Mouse (Mus musculus) layer of hippocampus, adult 11-12 months (tissue): Measurements from ENCODE around the gene Ssc5d.
A peak's percentile ranks its signal among the peaks of the same experiment; 100 is the strongest.

Experiments used
- DNase-seq: peaks from one replicate; pipeline ENCODE4 v3.0.0; 2022; ENCODE audit warnings: low spot score

The Ssc5d gene

DNA sequence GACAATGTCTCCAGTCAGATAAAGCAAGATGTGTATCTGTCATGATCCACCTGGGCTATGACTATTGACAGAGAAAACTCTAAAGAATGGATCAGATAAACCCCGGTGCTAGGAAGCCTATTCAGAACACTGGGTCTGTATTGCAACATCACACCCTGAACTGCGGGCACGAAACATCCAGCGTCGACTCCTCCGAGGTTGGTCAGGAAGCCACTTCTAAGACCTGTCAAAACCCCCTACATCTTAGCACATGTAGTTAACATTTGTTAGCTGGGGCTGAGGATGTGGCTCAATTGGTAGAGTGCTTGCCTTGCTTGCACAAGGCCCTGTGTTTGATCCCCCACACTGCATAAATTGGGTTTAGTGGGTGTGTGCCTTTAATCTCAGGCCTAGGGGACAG is 22.8 kb downstream of the Ssc5d start:
- no peak for DNase-seq

DNA sequence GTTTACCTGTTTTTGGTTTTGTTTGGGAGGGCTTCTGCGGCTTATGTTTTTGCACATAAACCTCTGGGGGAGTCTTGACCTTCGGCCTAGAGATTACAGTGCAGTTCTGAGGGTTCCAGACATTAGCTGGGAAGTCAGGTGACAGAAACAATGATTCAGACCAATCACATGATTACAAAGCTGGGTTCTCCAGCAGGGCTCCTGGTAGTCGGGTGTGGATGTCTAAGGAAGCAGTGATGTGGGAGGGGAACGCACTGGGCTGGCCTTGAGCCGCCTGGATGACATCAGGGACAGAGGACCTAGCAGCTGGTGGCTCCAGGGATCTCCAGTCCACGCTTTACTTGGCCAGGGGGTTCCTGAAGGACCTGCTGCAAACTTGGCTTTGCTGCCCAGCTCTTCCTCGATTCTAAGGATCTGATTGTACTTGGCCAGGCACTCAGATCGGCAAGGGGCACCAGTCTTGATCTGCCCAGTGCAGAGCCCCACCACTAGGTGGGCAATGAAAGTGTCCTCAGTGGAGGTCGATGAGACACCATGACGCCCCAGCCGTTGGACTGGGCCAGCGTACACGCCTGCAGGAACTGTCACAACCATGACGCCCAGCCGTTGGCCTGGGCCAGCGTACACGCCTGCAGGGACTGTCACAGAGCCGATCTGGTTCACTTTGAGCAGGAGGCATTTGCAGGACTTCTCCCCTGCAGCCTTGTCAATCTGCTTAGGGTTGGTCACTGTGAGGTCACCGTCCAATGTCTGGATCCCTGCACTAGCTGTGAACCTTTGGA is 25.2 kb downstream of the Ssc5d start:
- no peak for DNase-seq

DNA sequence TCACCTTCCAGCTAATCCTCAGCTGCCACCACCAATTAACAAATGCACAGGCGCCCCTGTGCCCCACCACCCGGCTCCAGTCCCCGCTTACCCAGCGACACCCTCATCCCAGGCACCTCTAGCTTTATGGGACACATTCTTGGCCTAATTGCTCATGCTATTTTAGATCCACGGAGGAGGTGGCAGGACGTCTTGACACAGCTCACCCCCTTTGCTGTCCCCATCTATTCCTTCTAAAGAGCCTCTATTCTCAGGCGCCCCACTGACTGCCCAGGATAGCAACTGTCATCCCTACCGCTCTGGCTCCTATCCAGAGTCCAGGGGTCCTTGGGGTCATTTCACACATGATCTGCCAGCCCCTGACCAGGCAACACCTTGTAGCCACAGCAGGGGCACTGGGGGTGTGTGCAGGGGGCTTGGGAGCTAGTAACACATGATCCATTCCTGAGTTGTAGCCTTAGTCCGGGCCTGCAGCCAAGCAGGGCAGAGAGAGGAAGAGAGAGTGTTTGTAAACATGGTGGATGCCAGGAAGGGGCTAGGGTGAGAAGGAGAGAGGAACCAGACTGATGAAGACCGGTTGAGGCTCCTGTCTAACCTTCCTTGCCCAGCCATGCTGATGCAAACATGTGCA is 28.3 kb downstream of the Ssc5d start:
- no peak for DNase-seq

DNA sequence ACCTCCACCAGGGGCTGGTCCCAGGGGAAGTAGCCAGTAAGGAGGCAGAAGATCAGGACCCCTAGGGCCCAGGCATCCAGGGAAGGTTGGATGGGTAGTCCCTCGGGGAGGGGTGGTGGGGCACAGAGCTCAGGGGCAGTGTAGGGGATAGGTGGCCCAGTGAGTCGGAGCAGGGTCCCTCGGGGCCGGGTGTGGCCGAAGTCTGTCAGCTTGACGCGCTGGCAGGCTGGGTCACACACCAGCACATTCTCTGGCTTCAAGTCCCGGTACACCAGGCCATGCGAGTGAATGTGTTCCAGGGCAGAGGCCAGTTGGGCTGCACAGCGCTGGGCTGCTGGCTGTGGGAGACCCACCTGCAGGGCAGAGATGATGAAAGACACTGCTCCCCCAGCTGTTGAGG is 31.8 kb downstream of the Ssc5d start:
- no peak for DNase-seq

DNA sequence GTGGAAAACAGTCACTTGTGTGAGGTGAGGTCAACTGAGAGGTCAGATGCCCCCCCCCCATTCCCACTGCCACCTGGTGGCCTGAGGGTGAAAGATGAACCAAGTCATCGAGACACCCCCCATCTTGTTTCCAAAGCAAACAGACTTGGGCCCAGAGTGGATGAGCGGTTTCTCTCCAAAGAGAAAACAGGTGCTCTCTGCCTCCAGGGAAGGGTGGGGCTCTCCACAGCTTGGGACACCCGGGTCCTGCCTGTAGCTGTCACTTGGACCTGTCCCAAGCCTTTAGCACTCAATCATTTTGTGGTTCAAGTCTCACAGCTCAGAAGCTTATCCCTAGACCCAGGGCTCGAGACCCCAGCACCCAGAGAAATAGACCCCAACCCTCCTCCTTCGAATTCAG is 37.9 kb downstream of the Ssc5d start:
- no peak for DNase-seq

DNA sequence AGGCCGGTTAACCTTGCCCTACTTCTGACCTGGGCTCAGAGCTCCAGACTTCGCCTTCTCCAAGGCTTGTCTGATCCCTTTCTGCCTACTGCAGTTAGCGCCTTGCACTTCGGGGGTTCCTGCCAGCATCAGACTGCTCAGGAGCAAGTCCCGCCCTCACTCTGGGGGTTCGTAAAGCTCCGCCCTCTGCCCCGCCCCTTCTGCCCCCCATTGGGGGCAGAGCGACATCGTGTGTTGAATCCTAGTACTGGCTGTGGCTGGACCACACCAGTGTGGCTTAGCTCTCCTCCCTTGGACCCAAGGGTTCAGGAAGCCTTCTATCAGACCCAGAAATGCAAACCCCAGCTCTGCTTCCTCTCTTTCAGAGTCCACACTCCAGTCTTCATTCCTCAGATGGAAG is 38.7 kb downstream of the Ssc5d start, which contains the start of gene Sbk2:
Gene Sbk2, minus strand, starts transcription at position 135 of the 400 bp plus-strand sequence.
- peak; percentile 78 for DNase-seq

DNA sequence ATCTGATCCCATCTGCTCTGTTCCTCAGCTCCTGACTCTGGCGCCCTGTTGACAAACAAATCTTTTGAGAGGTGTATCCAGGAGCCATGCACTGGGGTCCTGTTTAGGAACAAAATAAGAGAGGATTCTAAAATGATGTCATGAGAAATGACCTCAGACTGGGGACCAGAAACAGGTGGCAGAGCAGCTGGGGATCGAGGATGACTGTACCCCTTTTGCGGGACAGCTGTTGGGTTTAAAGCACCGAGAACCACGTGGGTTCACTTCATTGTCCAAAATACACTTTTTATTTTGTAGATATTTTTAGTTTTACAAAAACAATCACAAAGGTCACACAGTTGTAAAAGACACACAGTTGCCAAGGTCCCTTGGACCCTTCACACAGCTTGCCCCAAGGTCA is 39.4 kb downstream of the Ssc5d start:
- no peak for DNase-seq

DNA sequence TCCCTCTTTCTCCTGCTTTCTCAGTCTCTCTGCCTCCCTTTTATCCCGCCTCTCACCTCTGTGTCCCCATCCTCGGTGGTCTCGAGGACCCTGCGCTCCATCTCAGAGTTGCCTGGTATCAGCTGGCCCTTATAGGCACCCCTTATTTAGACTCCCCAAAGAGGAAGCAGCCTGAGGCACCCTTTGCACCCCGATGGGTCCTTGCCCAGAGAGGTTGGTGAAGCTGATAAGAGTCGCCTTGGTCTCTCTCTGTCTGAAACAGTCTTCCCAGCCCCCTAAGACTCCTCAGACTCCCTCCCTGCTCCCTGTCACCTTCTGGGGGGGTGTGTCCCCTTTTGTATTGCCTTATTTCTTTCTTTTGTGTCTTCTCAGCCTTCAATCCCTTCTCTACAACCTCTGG is 45.5 kb downstream of the Ssc5d start, which contains the start of gene Sbk3:
Gene Sbk3, minus strand, starts transcription at position 101 of the 400 bp plus-strand sequence.
- DNase-seq = no peak

DNA sequence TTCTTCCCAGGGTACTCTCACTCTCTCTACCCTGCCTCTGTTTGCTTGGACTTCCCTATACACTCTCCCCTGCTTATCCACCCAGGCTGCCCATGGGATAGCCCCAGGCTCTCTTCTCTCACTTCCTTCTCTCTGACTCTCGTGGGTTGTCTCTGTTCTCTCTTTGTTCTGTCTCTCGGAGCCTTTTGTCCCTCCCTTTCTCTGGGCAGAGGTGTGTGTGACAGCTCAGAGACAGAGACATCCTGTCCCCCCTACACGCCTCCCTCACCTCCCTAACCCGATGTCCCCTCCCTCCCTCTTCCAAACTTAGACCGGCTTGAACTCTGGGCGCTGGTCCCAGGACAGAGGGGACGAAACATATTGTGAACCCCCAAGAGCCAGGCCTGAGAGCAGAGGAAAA is 46.1 kb downstream of the Ssc5d start:
- DNase-seq = no peak

DNA sequence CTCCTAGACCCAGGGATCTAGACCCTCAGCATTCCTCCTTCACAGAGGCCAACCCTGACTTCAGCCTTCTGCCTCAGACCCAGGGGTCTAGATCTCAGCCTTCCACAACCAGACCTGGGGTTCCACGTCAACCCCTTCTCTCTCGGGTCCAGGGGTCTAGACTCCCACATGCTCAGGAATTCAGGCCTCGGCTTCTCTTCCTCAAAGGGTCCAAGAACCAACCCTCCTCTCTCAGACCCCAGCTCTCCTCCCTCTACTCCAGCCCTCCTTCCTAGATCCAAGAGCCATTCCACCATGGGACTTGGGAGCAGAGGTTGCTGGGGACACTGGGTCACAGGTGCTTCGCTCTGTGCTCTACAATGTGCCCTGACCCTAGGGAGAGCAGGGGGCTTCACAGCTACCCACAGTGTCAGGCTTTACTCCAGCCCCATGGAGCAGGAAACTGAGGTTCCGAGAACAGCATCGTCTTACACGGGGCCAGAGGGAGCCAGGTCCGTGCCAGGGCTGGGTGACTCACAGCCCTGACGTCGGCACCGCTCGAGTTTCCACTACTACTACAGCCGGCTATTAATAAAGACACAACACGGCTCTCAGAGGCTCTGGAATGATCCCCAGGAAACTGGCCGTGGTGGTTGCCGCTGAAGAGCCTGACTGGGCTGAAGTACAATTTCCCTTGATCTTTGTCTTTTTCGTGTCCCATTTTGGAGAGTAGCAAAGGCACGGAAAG is 46.9 kb downstream of the Ssc5d start:
- DNase-seq = peak; percentile 15

DNA sequence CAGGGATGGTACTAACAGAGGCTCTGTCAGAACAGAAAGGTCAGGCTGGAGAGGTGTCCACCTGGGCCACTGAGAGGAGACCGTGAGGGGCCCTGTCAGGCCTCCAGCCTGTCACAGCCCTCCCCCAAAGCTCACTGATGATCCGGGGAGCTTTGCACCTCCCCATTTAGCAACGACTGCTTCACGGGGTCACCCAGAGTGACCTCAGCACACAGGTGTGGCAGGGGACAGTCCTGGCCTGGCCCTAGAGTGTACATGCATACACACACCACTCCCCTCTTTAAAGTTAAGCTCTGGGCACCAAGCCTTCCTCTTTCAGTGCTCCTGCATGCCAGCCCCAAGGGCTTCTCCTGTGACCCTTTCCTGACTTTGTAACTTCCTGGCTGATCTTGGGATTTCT is 49.9 kb downstream of the Ssc5d start:
- no peak for DNase-seq

DNA sequence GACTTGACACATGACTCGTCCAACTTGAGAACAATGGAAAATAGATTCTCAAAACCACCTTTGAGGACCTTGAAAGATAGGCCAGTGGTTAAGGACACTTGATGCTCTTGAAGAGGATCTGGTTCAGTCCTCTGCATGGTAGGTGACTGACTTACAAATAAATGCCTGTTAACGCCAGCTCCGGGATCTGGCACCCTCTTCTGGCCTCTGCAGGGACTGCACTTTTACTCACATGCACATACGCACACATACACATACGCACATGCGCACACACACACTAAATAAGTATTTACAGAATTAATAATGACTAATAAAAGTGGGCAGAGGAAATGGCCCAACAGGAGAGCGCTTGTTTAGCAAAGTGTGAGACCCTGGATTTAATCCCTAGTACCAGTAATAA is 51.2 kb downstream of the Ssc5d start:
- DNase-seq = no peak

DNA sequence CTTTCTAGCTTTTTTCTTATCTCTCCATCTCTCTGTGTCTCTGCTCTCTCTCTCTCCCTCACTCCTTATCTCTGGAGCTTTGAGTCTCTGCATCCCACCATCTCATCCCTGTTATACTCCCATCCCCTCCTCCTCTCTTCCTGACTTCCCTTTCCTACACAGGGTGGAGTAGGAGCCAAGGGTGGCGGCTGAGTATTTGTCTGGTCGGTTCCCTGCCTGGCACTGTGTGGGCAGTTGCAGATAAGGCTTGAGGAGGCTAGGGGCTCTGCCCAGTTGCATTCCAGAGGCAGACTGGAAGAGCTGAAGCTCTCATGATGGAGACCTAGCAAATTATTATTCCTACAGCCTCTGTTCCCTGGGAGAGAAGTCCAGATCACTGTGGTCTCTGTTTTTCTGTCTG is 62.7 kb downstream of the Ssc5d start:
- no peak for DNase-seq

DNA sequence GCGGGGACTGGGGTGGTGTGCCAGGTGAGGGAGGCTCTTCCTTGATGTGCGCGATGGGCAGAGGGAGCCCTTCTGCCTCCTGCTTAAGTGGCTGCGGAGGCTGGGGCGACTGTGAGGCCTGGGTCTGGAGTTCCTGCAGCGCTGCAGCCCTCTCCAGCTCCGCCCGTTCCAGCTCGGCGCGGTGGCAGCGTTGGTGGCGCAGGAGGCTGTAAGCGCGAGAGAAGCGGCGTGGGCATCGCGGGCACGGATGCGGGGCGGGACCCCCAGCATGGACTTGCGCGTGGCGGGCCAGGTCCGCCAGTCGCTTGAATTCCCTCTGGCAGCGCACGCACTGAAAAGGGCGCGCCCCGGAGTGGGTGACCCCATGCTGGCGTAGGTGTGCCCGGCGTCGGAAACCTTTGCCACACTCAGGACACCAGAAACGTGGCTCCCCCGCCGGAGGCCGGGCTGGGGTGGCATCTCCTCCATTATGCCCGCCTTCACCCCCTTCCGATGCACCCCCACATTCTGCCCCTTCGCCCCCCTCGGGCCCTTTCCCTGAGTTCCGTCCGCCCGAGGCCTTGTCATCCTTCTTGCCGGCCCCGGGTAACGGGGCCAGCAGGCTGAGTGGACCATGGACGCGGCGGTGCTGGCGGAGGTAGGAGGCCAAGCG is 67.9 kb downstream of the Ssc5d start:
- no peak for DNase-seq

DNA sequence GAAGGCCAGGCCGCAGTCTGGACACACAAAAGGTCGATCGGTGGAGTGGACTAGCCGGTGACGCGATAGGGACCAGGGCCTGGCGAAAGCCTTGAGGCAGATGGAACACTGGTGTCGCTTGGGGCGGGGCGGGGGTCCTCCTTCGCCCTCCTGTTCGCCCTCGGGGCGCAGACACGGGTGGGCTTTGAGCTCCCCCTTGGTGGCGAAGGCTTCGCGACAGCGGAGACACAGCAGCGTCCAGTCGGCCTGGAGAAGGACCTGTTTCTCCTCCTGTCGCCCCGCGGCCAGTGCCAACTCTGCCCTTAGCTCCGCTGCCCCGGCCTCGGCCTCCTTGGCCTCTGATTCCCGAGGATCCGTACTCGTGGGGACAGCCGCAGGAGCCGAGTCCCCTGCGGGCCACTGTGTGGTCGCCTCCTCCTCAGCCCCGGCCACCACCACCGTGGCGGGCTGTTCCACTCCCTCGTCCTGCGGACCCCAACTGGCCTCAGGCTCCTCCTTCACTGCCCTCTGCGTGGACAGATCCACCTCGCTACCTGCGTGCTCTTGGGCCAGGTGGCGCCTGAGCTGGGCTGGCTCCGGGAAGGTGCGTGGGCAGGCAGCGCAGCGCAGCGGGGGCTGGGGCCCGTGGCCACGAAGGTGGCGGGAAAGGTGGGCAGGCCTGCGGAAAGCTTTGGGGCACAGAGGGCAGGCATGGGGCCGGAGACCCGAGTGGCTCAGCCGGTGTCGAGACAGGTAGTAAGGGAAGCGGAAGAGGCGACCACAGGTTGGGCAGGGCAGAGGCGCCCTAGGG is 68.6 kb downstream of the Ssc5d start:
- DNase-seq = no peak
